Mouse (Mus musculus): ENCODE results near the gene Xirp1. TPM values are rescaled to one million over a fixed set of nuclear protein-coding genes. Genes with fewer than 3 reads are reported as not detected.
A peak's percentile ranks its signal among the peaks of the same experiment; 100 is the strongest.

Gene Xirp1
- 38.2 and 64.5 TPM in 2 replicates for polyA plus RNA-seq (2014; fragmentation: Nextera tagmentation; extraction: Ambion mirVana)

DNA sequence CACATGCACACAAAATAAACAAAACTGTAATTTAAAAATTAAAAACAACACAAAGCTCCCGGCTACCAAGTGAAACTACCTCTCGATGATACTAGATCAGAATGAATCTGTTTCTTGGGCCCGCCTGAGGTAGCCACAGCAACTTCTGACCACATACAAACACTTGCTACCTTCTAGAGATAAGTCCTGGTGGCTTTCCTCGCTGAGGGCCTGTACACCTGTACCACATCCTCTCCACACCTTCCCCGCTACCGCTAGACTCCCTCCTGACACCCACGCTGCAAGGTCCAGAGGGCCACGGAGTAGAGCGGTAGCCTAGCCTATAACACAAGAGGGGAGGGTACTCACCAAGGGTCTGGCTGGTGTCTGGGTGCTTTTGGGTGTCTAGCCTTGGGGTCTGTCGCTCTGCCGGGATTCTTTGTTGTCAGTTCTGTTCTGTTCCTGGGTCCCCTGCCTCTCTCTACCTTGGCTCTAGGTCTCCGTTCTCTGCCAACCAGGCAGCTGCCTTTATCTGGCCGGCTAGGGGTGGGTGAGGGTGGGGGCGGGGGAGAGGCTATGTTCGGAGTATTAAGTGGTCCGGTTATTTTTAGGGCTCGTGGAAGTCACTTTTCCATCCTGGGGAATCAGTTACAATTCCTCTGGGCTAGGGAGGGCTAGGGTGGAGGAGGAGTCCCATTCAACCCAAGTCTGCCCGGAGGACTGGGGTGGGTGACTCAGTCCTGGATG is at the start of gene Xirp1:
TSS of gene Xirp1 (minus strand) at position 513 of the 726 bp plus-strand sequence.
- 51% methylated on average over 18 of the region's 18 CpGs for WGBS (ENCODE audit: insufficient replicate concordance)
- Histone ChIP-seq H3K27ac (ENCODE audit: low read depth, low read length) (peak within 1 kb of the TSS; percentile 95), H3K4me1 (ENCODE audit: control insufficient read depth, insufficient read depth, low read length) (peaks cover 32% of the 10 kb centered on the region), H3K27me3 (ENCODE audit: control insufficient read depth, insufficient read depth, low read length) (no peaks in the 10 kb centered on the region), H3K4me3 (ENCODE audit: low read depth, low read length) (peak within 1 kb of the TSS; percentile 58), H3K4me2 (peak within 1 kb of the TSS; percentile 69), H3K36me3 (ENCODE audit: control insufficient read depth, insufficient read depth, low read length) (0 out of 2 replicates have a peak, but pooled peaks cover under 1% of the 10 kb centered on the region), H3K9me3 (replicated peaks; ENCODE audit: control insufficient read depth, low read length) (no peaks in the 10 kb centered on the region), H3K9ac (ENCODE audit: low read depth, low read length) (peak within 1 kb of the TSS; percentile 88)
- ATAC-seq (replicated peaks; ENCODE audit: insufficient number of reproducible peaks, low FRiP score, low TSS enrichment) = peak; percentile 46; the same call in 1 of the 2 replicates

DNA sequence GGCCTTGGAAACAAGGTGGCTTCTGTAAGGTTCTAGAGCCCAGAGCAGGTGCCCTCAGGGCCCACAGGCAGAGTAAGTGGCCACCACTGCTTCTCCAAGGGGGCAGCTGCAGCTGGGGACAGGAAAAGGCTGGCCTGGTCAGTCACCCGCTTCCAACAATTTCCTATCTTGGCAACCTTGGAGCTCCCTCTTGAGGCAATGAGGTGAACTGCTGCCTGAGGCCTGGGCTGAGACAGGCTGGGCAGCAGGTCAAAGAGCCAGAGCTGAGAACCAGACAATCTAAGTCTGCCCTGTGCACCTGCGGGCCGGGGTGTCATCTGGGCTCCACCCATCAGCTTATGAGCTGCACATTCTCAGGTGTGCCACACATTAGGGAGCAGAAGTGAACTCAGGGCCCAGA is 49.8 kb upstream of the Xirp1 start:
- H3K9ac ChIP-seq (ENCODE audit: low read depth, low read length) = no peak overlapping the region
- ATAC-seq (replicated peaks; ENCODE audit: insufficient number of reproducible peaks, low FRiP score, low TSS enrichment) = peak; percentile 10; the same call in 1 of the 2 replicates
- WGBS (ENCODE audit: insufficient replicate concordance) = 20% methylated on average over 3 of the region's 3 CpGs

DNA sequence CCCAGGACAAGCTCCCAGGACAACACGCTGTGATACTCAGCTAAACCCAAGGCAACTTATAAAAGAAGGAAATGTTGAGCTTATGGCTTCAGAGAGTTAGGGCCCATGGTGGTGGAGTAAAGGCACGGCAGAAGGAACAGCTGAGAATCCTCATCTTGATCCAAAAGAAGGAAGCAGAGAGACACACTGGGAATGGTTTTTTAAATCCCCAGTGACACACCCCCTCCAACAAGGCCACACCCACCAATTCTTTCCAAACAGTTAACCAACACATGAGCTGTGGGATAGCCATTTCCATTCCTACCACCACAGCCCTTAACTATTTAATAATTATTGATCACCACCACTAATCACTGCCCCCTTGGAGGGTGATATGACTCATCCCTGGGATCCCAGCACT is 47.9 kb upstream of the Xirp1 start:
- no peak for ATAC-seq (replicated peaks; ENCODE audit: insufficient number of reproducible peaks, low FRiP score, low TSS enrichment)
- no peaks in the 10 kb centered on the region for H3K4me1 ChIP-seq (ENCODE audit: control insufficient read depth, insufficient read depth, low read length)

More for the DNA sequence above, 49.8 kb upstream of the Xirp1 start:
- Histone ChIP-seq H3K36me3 (ENCODE audit: control insufficient read depth, insufficient read depth, low read length) (no peaks in the 10 kb centered on the region), H3K4me3 (ENCODE audit: low read depth, low read length) (no peak overlapping the region), H3K4me1 (ENCODE audit: control insufficient read depth, insufficient read depth, low read length) (no peaks in the 10 kb centered on the region), H3K27me3 (ENCODE audit: control insufficient read depth, insufficient read depth, low read length) (0 out of 2 replicates have a peak, but pooled peaks cover 3% of the 10 kb centered on the region), H3K27ac (ENCODE audit: low read depth, low read length) (no peak overlapping the region), H3K4me2 (no peak overlapping the region), H3K9me3 (replicated peaks; ENCODE audit: control insufficient read depth, low read length) (no peaks in the 10 kb centered on the region)

DNA sequence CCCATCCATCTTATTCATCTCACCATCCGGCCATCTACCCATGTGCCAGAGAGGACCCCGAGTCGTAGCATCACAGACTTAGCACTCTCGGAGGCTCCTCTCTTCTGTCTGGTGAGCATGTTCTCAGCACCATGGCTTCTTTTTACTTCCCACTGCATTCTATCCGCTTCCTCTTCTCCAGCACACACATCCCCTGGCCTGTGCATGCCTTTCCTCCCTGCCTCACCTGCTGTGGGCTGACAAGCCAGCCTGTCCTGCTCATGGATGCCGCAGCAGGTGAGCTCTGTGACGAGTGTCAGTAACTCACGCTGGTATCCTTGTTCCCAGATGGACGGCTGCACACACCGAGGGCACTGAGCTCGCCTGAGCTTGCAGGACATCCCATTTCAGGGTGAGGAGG is 46.4 kb upstream of the Xirp1 start, which contains the start of gene Cx3cr1:
TSS of gene Cx3cr1 (minus strand) at position 101 of the 400 bp plus-strand sequence.
- no peak for ATAC-seq (replicated peaks; ENCODE audit: insufficient number of reproducible peaks, low FRiP score, low TSS enrichment)
- H3K4me2 ChIP-seq = no peak within 1 kb of the TSS
- no peaks in the 10 kb centered on the region for H3K36me3 ChIP-seq (ENCODE audit: control insufficient read depth, insufficient read depth, low read length)
- no peak within 1 kb of the TSS for H3K27ac ChIP-seq (ENCODE audit: low read depth, low read length)
- WGBS (ENCODE audit: insufficient replicate concordance) = 78% methylated on average over 11 of the region's 11 CpGs
- no peaks in the 10 kb centered on the region for H3K9me3 ChIP-seq (replicated peaks; ENCODE audit: control insufficient read depth, low read length)
- H3K27me3 ChIP-seq (ENCODE audit: control insufficient read depth, insufficient read depth, low read length) = 0 out of 2 replicates have a peak, but pooled peaks cover 3% of the 10 kb centered on the region
- no peaks in the 10 kb centered on the region for H3K4me1 ChIP-seq (ENCODE audit: control insufficient read depth, insufficient read depth, low read length)
- no peak within 1 kb of the TSS for H3K9ac ChIP-seq (ENCODE audit: low read depth, low read length)
- no peak within 1 kb of the TSS for H3K4me3 ChIP-seq (ENCODE audit: low read depth, low read length)

More for the DNA sequence above, 47.9 kb upstream of the Xirp1 start:
- WGBS (ENCODE audit: insufficient replicate concordance) = 73% methylated on average over 2 of the region's 2 CpGs
- Histone ChIP-seq H3K9ac (ENCODE audit: low read depth, low read length) (no peak overlapping the region), H3K4me2 (no peak overlapping the region), H3K4me3 (ENCODE audit: low read depth, low read length) (no peak overlapping the region), H3K27me3 (ENCODE audit: control insufficient read depth, insufficient read depth, low read length) (0 out of 2 replicates have a peak, but pooled peaks cover 3% of the 10 kb centered on the region), H3K27ac (ENCODE audit: low read depth, low read length) (no peak overlapping the region), H3K36me3 (ENCODE audit: control insufficient read depth, insufficient read depth, low read length) (no peaks in the 10 kb centered on the region), H3K9me3 (replicated peaks; ENCODE audit: control insufficient read depth, low read length) (no peaks in the 10 kb centered on the region)

DNA sequence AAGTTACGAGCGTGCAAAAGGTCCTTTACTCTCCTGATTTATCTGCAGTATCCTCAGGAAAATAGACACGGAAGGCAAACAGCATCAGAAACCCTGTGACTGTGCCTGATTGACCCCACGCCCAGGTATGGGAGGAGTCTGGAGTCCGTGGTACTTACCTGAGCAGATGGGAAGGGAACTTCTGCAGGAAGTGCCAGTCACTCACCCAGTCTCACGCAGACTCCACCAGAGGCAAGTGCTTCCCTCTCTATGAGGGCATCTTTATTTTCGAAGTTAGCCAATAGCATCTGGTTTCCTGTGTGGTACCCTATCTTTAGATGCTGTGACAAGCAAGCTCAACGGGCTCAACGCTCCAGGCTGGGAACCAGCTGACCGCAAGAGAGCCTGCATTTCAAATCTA is 44.6 kb upstream of the Xirp1 start:
- Histone ChIP-seq H3K27ac (ENCODE audit: low read depth, low read length) (no peak overlapping the region), H3K36me3 (ENCODE audit: control insufficient read depth, insufficient read depth, low read length) (no peaks in the 10 kb centered on the region), H3K4me2 (no peak overlapping the region), H3K4me1 (ENCODE audit: control insufficient read depth, insufficient read depth, low read length) (no peaks in the 10 kb centered on the region), H3K27me3 (ENCODE audit: control insufficient read depth, insufficient read depth, low read length) (0 out of 2 replicates have a peak, but pooled peaks cover 3% of the 10 kb centered on the region), H3K4me3 (ENCODE audit: low read depth, low read length) (no peak overlapping the region), H3K9ac (ENCODE audit: low read depth, low read length) (no peak overlapping the region), H3K9me3 (replicated peaks; ENCODE audit: control insufficient read depth, low read length) (no peaks in the 10 kb centered on the region)
- no peak for ATAC-seq (replicated peaks; ENCODE audit: insufficient number of reproducible peaks, low FRiP score, low TSS enrichment)
- WGBS (ENCODE audit: insufficient replicate concordance) = 50% methylated on average over 10 of the region's 10 CpGs

DNA sequence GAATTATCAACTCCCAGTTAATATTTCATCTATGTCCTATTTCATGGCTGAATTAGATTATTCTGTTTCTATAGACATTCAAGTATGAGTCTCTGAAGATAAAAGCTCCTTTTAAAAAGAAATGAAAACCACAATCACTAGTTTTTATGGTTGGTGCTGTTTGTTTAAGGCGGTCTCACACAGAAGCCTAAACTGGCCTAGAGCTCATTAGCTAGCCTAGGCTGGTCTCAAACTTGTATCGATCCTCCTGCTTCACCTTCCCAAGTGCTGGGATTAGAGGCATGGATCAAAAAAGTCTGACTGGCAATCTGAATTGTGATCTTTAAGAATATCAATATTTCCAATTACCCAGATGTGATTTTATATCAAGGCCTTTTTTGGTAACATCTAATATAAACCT is 44.2 kb upstream of the Xirp1 start:
- no peak overlapping the region for H3K4me2 ChIP-seq
- 0 out of 2 replicates have a peak, but pooled peaks cover 3% of the 10 kb centered on the region for H3K27me3 ChIP-seq (ENCODE audit: control insufficient read depth, insufficient read depth, low read length)
- H3K9ac ChIP-seq (ENCODE audit: low read depth, low read length) = no peak overlapping the region
- no peaks in the 10 kb centered on the region for H3K4me1 ChIP-seq (ENCODE audit: control insufficient read depth, insufficient read depth, low read length)
- no peak for ATAC-seq (replicated peaks; ENCODE audit: insufficient number of reproducible peaks, low FRiP score, low TSS enrichment)
- no peaks in the 10 kb centered on the region for H3K9me3 ChIP-seq (replicated peaks; ENCODE audit: control insufficient read depth, low read length)
- H3K27ac ChIP-seq (ENCODE audit: low read depth, low read length) = no peak overlapping the region
- no peaks in the 10 kb centered on the region for H3K36me3 ChIP-seq (ENCODE audit: control insufficient read depth, insufficient read depth, low read length)
- 87% methylated on average over 2 of the region's 2 CpGs for WGBS (ENCODE audit: insufficient replicate concordance)
- H3K4me3 ChIP-seq (ENCODE audit: low read depth, low read length) = no peak overlapping the region

DNA sequence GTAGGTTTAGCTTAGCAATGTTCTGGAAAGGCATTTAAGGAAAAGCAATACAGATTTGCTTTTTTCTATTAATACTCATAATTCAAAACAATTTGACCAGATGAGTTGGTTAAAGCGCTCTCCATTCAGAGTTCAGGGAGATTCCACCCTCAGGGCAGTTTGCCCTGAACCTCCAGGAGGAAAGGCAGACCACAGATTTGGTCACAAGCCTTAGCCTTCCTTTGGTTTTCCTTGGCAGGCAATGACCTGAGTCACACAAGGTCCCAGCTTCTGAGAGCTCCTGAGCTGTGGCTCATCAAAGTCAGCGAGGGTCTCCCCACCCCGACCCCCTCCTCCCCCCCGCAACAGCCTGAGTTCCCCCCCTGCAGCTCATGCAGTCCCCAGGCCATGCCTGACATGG is 40.9 kb upstream of the Xirp1 start:
- no peak overlapping the region for H3K27ac ChIP-seq (ENCODE audit: low read depth, low read length)
- H3K36me3 ChIP-seq (ENCODE audit: control insufficient read depth, insufficient read depth, low read length) = no peaks in the 10 kb centered on the region
- H3K27me3 ChIP-seq (ENCODE audit: control insufficient read depth, insufficient read depth, low read length) = no peaks in the 10 kb centered on the region
- H3K4me1 ChIP-seq (ENCODE audit: control insufficient read depth, insufficient read depth, low read length) = no peaks in the 10 kb centered on the region
- H3K4me2 ChIP-seq = no peak overlapping the region
- no peaks in the 10 kb centered on the region for H3K9me3 ChIP-seq (replicated peaks; ENCODE audit: control insufficient read depth, low read length)
- no peak overlapping the region for H3K4me3 ChIP-seq (ENCODE audit: low read depth, low read length)
- no peak overlapping the region for H3K9ac ChIP-seq (ENCODE audit: low read depth, low read length)
- 73% methylated on average over 4 of the region's 4 CpGs for WGBS (ENCODE audit: insufficient replicate concordance)
- no peak for ATAC-seq (replicated peaks; ENCODE audit: insufficient number of reproducible peaks, low FRiP score, low TSS enrichment)

DNA sequence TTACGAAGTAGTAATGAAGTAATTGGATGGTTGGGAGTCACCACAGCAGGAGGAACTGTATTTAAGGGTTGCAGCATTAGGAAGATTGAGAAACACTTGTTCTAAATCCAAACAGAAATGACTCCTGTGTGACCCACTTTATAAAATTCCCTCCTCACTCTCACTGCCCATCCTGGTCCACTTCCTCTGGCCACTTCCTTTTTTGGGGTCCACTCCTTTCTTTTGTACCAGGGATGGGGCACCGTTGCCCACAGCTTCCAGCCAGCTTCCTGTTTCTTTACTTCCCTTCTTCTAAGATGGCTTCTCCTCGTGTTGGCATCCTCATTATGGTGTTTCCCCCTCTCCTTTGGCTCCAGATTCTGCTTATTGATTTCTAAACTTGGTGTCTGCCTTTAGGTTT is 35.3 kb upstream of the Xirp1 start:
- WGBS (ENCODE audit: insufficient replicate concordance) = 63% methylated on average over 3 of the region's 3 CpGs
- no peak for ATAC-seq (replicated peaks; ENCODE audit: insufficient number of reproducible peaks, low FRiP score, low TSS enrichment)
- H3K9ac ChIP-seq (ENCODE audit: low read depth, low read length) = no peak overlapping the region
- no peaks in the 10 kb centered on the region for H3K27me3 ChIP-seq (ENCODE audit: control insufficient read depth, insufficient read depth, low read length)
- no peak overlapping the region for H3K4me3 ChIP-seq (ENCODE audit: low read depth, low read length)
- H3K4me1 ChIP-seq (ENCODE audit: control insufficient read depth, insufficient read depth, low read length) = no peaks in the 10 kb centered on the region
- H3K9me3 ChIP-seq (replicated peaks; ENCODE audit: control insufficient read depth, low read length) = no peaks in the 10 kb centered on the region
- no peaks in the 10 kb centered on the region for H3K36me3 ChIP-seq (ENCODE audit: control insufficient read depth, insufficient read depth, low read length)
- H3K27ac ChIP-seq (ENCODE audit: low read depth, low read length) = no peak overlapping the region
- no peak overlapping the region for H3K4me2 ChIP-seq

DNA sequence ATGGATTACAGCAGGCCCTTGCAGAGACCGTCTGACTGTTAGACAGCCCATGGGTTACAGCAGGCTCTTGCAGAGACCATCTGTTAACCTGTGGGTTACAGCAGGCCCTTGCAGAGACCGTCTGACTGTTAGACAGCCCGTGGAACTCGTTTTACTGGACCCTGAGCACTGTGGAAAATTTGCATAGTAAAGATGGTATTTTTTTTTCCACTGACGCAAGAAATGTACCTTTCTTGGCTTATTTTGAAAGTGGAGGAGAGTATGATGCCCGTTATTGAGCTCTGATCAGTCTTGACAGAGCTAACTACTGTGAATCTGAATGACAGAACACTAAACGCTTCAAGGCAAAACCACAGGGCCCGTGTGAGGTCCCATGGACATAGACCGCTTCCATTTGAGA is 32.8 kb upstream of the Xirp1 start:
- H3K4me3 ChIP-seq (ENCODE audit: low read depth, low read length) = no peak overlapping the region
- H3K27me3 ChIP-seq (ENCODE audit: control insufficient read depth, insufficient read depth, low read length) = no peaks in the 10 kb centered on the region
- no peaks in the 10 kb centered on the region for H3K36me3 ChIP-seq (ENCODE audit: control insufficient read depth, insufficient read depth, low read length)
- no peak overlapping the region for H3K9ac ChIP-seq (ENCODE audit: low read depth, low read length)
- no peak overlapping the region for H3K4me2 ChIP-seq
- ATAC-seq (replicated peaks; ENCODE audit: insufficient number of reproducible peaks, low FRiP score, low TSS enrichment) = no peak
- no peaks in the 10 kb centered on the region for H3K4me1 ChIP-seq (ENCODE audit: control insufficient read depth, insufficient read depth, low read length)
- H3K9me3 ChIP-seq (replicated peaks; ENCODE audit: control insufficient read depth, low read length) = no peaks in the 10 kb centered on the region
- WGBS (ENCODE audit: insufficient replicate concordance) = 74% methylated on average over 9 of the region's 9 CpGs
- no peak overlapping the region for H3K27ac ChIP-seq (ENCODE audit: low read depth, low read length)
